ENCODE assay signal across 8 mouse cellular contexts in the genomic region with DNA sequence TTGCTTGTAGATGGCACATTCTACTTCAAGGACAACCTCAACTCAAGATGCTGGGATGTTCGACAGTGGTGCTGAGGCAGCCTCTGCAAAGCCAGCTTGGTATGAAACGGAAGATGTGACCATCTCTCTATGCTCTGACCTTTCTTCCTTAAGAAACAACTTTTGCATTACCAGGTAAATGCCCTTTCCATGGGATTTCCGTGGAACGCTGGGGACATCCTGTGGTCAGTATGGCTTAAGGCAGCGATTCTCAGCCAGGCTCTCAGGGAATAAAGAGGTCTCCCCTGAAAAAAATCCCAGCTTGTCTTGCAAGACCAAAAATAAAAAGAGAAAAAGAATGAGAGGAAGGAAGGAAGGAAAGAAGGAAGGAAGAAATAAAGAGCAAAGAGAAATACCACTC.
DNase-seq lines count a peak whose midpoint lies in the region; ATAC-seq and TF ChIP-seq lines count a peak whose summit lies in the region.

No protein-coding gene starts in this region.

- no peak for ATAC-seq in activated CD4-positive, CD25-positive, alpha-beta regulatory T cell, adult 4 months

- peak; percentile 6 for DNase-seq in adrenal gland, postnatal 14 days
- DNase-seq in adrenal gland, adult (ENCODE audit: inconsistent age in 2 of 2, low spot score in 1 of 2): no peak
- peak in 1 of 2 experiments; percentile 41 for DNase-seq in layer of hippocampus, adult 2 months (ENCODE audit: low spot score in 2 of 2)
- no peak for DNase-seq in layer of hippocampus, adult 9-10 months (ENCODE audit: low spot score)
- DNase-seq in kidney, postnatal 14 days: peak; percentile 71
- DNase-seq in urinary bladder, postnatal 25 days (ENCODE audit: low spot score): no peak

- H3K4me1 ChIP-seq in bone marrow macrophage, adult 2 months (ENCODE audit: control insufficient read depth, insufficient read depth, low read length): no peaks in the 10 kb centered on the region

- no peak for TF ChIP-seq POLR2A in bone marrow macrophage, adult 2 months (IDR thresholded peaks at IDR 0.05; ENCODE audit: borderline replicate concordance, low read depth, low read length)

- no peak overlapping the region for H3K27ac ChIP-seq in layer of hippocampus, adult 2 months
- H3K27ac ChIP-seq in bone marrow macrophage, adult 2 months (ENCODE audit: insufficient read depth, low read depth, low read length): no peak overlapping the region

- no peak overlapping the region for H3K4me3 ChIP-seq in layer of hippocampus, adult 2 months
- H3K4me3 ChIP-seq in bone marrow macrophage, adult 2 months (ENCODE audit: insufficient read depth, low read length): no peak overlapping the region

- peak; percentile 81 for TF ChIP-seq CTCF in layer of hippocampus, adult 2 months (conservative IDR thresholded peaks at IDR 0.05)
- peak; percentile 48 for TF ChIP-seq CTCF in bone marrow macrophage, adult 2 months (IDR thresholded peaks at IDR 0.05; ENCODE audit: low read depth, low read length)

Comparison
In these comparisons a context has a peak if more than half of its experiments do, and no peak if none do; other contexts are left out.
1. DNase-seq: peak in adrenal gland, postnatal 14 days (single experiment) and kidney, postnatal 14 days (single experiment); none in adrenal gland, adult (0 of 2), layer of hippocampus, adult 9-10 months (single experiment) and urinary bladder, postnatal 25 days (single experiment).